Mouse (Mus musculus): ENCODE measurements around the gene Tnni3k.

Gene Tnni3k
- long read RNA-seq, experiment 1 = 0 reads
- long read RNA-seq, experiment 2 = 0 reads

DNA sequence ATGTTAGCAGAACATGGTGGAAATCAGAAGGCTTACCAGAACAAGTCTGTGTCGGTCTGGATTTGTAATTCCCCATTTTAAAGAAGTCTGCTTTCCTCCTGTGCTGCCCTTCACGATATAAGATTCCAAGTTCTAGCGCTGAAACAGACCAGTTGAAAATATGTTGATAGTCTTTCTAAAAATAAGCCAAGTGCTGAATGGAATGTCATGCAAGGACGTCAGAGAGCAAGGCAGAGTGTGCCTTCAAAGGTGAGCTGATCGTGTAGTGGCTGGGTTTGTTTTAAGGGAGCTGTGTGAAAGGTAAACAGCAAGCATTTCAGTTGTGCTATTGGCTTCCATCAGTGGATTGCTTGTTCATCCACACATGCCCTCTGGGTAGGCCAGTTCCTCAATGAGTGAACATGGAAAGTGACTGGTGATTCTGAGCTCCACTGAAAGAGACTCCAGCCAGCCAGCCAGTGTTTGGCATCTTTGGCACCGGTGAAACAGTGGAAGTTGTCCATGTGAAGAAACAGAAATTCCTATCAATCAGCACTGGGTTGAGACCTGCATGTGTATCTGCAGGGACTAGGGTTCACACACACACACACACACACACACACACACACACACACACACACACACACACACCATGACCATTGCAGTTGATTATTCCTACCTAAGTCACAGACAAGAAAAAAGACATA lies at the start of gene Tnni3k:
Gene Tnni3k, minus strand, starts transcription at position 177 of the 686 bp plus-strand sequence.
- intact Hi-C loops (cut with DNase I) = no loop called here

- intact Hi-C loops (cut with DNase I) = loop anchor here (10.0 kb wide), 1 partner anchor 1184 kb away; the partner anchor contains the start of gene Rabggtb
Measured at GRCm38 (mm10) chr3:155099266-155099665, 44.1 kb upstream of the Tnni3k start.

- intact Hi-C loops (cut with DNase I) = loop anchor here (10.0 kb wide), 1 partner anchor 1179 kb away; the partner anchor contains the start of gene Rabggtb
Measured at GRCm38 (mm10) chr3:155093116-155093956, 38.1 kb upstream of the Tnni3k start, which contains the start of the genes Fpgt and Lrriq3. Gene Fpgt, minus strand, starts transcription at chr3:155093403. Gene Lrriq3, plus strand, starts transcription at chr3:155093434.

GRCm38 (mm10) chr3:155092081-155092480 lies 36.9 kb upstream of the Tnni3k start:
- intact Hi-C loops (cut with DNase I) = loop anchor here (10.0 kb wide), 1 partner anchor 1177 kb away; the partner anchor contains the start of gene Rabggtb

DNA sequence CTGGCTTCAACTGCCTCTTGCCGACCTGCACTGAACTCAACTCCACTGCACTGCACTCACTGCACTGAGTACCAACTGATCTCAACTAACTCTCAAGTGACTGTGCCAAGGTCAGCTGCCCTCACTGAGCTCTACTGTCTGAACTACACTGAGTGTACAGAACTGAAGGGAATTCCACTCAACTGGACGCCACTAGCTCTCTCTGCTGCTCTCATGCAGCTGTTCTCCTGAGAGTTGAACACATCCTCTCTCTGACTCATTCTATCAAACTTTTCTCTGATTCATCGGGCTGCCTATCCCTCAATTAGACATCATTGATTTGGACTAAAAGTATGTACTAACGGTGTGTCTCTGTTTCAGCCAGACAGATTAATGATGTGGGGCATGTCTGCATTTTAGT lies 22.7 kb upstream of the Tnni3k start:
- intact Hi-C loops (cut with DNase I) = no loop called here

DNA sequence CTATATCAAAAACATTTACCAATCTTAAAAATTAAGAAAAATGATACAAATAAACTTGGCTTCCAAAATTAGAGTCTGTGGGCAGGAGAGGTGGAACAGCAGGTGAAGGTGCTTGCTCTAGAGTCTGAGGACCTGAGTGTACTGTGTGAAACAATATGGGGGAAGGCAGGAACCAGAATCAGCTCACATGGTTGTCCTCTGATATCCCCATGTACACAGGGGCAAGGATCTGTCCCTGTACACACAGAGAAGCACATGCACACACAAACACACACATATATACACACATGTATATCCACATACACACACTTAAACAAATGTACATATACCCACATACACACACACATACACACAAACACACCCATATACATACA lies 4.2 kb upstream of the Tnni3k start:
- intact Hi-C loops (cut with DNase I) = no loop called here

GRCm38 (mm10) chr3:155058800-155059448 lies 3.7 kb upstream of the Tnni3k start:
- intact Hi-C loops (cut with DNase I) = no loop called here

DNA sequence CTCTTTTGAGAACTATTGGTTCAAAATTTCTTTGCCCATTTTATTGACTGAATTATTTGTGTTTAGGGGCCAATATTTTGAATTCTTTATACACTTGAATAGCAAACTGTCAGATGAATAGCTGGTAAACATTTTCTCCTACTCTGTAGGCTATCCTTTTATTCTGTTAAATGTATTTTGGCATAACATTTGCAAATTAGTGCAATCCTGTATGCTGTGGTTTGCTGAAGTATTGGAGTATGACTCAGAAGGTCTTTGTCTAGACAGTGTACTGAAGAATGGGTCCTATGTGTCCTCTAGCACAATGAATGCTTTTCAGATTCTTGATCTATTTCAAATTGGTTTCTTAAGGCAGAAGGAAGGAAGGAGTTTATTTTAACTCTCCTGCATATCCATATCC lies 2.4 kb upstream of the Tnni3k start:
- intact Hi-C loops (cut with DNase I) = no loop called here

GRCm38 (mm10) chr3:155056606-155057005 lies 1.4 kb upstream of the Tnni3k start:
- intact Hi-C loops (cut with DNase I) = no loop called here

DNA sequence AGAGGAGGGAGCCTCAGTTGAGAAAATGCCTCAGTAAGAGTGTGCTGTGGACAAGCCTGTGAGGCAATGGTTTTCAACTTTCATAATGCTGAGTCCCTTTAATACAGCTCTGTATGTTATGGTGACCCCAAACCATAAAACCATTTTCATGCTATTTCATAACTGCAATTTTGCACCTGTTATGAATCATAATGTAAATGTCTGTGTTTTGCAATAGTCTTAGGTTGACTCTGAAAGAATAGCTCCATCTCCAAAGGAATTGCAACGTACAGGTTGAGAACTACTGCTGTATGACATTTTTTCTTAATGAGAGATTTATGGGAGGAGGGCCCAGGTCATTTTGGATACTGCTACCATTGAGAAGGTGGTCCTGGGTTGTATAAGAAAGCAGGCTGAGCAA lies 2.0 kb downstream of the Tnni3k start:
- intact Hi-C loops (cut with DNase I) = no loop called here

DNA sequence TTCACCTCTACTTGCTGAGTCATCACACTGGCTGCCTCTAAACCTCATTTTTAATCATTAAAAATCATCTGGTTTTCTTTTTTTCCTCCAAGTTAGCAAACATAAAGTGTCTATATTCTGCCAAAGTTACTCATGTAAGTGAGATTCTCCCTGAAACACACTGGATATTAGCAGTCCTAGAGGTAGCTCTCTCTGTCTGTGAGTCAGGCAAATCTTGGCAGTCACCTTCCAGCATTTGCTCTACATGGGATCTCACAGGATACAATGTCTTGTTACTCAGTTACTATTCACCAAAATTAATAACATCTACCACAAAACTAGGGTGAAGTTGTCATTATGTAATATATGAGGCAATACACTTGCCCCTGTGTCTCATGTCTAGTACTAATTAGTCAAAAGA lies 3.2 kb downstream of the Tnni3k start:
- intact Hi-C loops (cut with DNase I) = no loop called here

DNA sequence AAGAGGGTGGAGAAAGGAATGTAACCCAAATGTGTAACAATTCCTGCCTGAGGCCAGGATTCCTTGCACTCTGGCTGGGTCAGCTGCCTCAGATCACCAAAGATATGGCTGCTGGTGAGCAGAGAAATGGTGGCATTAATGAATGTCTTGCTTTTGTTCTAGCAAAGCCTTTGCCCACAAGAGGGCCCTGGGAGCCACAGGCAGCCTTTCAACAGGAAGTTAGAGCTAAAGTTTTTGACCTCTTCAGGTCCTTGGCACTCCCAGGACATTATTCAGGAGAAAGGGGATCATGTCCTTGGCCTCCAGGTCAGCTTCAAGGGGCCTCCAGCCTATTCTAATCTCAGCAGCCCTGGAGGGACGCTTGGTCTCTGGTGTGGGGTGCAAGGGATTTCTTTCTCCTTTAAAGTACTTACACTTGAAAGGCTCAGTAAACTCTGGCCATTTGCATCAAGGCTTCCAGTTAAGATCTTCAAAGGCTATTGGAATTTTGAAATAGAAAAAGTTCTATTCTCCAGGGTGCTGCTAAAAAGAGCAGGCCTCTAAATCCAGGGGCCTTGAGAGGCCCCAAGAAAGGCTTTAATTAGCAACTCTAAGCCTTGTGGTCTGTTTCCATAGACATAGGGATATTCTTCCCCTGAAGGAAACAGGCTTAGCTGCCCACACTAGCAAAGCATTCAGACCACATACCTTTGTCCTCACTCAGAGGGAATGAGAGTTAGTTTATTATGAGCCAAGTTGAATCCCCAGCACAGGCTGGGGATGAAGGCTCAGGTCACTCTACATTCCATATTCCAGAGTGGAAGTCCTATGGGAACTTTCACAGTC lies 16.0 kb downstream of the Tnni3k start:
- intact Hi-C loops (cut with DNase I) = no loop called here

GRCm38 (mm10) chr3:155034323-155034722 lies 20.9 kb downstream of the Tnni3k start:
- intact Hi-C loops (cut with DNase I) = no loop called here

GRCm38 (mm10) chr3:155030200-155030599 lies 25.0 kb downstream of the Tnni3k start:
- intact Hi-C loops (cut with DNase I) = no loop called here

GRCm38 (mm10) chr3:155002781-155003180 lies 52.4 kb downstream of the Tnni3k start:
- intact Hi-C loops (cut with DNase I) = no loop called here

DNA sequence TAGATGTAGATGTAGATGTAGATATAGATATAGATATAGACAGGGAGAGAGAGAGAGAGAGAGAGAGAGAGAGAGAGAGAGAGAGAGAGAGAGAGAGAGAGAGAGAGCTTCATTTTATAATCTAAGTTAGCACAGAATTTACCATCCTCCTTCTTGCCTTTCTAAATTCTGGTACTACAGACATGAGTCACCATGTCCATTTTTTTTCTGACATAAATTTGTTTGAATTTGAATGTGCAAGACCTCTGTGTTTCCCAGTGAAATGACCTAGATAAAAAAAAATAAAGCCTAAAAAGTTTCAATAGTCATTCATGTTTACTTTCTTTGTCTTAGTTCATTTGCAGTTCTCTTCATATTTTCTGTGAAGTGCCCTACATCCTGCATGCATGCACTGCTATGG lies 54.2 kb downstream of the Tnni3k start:
- intact Hi-C loops (cut with DNase I) = no loop called here

GRCm38 (mm10) chr3:154992678-154993077 lies 62.5 kb downstream of the Tnni3k start:
- intact Hi-C loops (cut with DNase I) = no loop called here

DNA sequence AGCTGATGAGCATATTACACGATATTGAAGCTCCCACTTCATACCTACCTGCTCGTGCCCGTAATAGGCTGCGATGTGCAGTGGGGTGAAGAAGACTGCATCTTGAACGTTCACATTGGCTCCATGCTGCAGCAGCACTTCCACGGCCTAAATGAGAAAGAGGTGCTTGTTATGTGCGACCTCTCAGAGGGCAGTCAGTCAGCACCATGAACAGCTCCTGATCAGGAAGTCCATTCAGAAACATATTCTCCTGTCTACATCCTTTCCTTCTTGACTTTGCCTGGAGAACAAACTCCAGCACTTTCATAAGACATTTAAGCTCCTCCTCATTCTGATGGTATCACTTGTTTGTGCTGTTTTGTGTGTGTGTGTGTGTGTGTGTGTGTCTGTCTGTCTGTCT lies 76.1 kb downstream of the Tnni3k start:
- intact Hi-C loops (cut with DNase I) = no loop called here

GRCm38 (mm10) chr3:154971626-154972025 lies 83.6 kb downstream of the Tnni3k start:
- intact Hi-C loops (cut with DNase I) = no loop called here

GRCm38 (mm10) chr3:154970981-154971380 lies 84.2 kb downstream of the Tnni3k start:
- intact Hi-C loops (cut with DNase I) = no loop called here

- intact Hi-C loops (cut with DNase I) = no loop called here
Measured at GRCm38 (mm10) chr3:154961284-154961683, 93.9 kb downstream of the Tnni3k start.

All from adrenal gland (tissue).